ENCODE assay signal across 24 mouse cellular contexts in genomic region chr4:138086949-138087348, GRCm38 (mm10).
"Had no signal": no experiment of that assay in that cellular context is flagged by ENCODE, and none has a peak within 500 bp of the region (broad histone marks: within the 10 kb centered on the region; RNA-seq: fewer than 3 reads in every experiment).

No protein-coding gene starts in this region.

- H3K4me1 ChIP-seq: heart, embryonic 15.5 days had no signal

- H3K27ac ChIP-seq: heart, adult 2 months; heart, embryonic 13.5 days; heart, embryonic 15.5 days; hindbrain, embryonic 13.5 days; hindbrain, embryonic 15.5 days; hindbrain, postnatal 0 days; kidney, embryonic 15.5 days; limb, embryonic 12.5 days had no signal

- DNase-seq: forebrain, postnatal 0 days; gastrocnemius, postnatal 14 days; gastrocnemius, postnatal 36 days; heart, adult 11 months; heart, adult 2 months; heart, postnatal 14 days; heart, postnatal 36 days; kidney, adult 11 months; kidney, adult 2 months; kidney, adult 9 months; kidney, postnatal 14 days; kidney, postnatal 36 days; layer of hippocampus, adult 9-11 months; layer of hippocampus, postnatal 36 days; left cerebral cortex, postnatal 4 days had no signal

- ATAC-seq: forebrain, postnatal 0 days; hindbrain, postnatal 0 days; intestine, embryonic 16.5 days had no signal

- H3K4me3 ChIP-seq: heart, adult 2 months; heart, embryonic 13.5 days; heart, embryonic 15.5 days; hindbrain, embryonic 13.5 days; hindbrain, embryonic 15.5 days; kidney, embryonic 15.5 days; limb, embryonic 12.5 days had no signal

- H3K4me2 ChIP-seq: heart, embryonic 11.5 days; heart, embryonic 13.5 days; heart, embryonic 15.5 days; hindbrain, embryonic 13.5 days; hindbrain, embryonic 15.5 days; kidney, embryonic 15.5 days; limb, embryonic 12.5 days had no signal

- H3K9ac ChIP-seq: forebrain, postnatal 0 days; heart, embryonic 13.5 days; heart, embryonic 15.5 days; hindbrain, embryonic 13.5 days; hindbrain, embryonic 15.5 days; kidney, embryonic 15.5 days; limb, embryonic 12.5 days had no signal

- H3K27me3 ChIP-seq: heart, embryonic 13.5 days; heart, embryonic 15.5 days; hindbrain, embryonic 13.5 days; hindbrain, embryonic 15.5 days; kidney, embryonic 15.5 days; limb, embryonic 12.5 days had no signal

- H3K9me3 ChIP-seq: heart, embryonic 13.5 days; heart, embryonic 15.5 days; hindbrain, embryonic 13.5 days; hindbrain, embryonic 15.5 days; kidney, embryonic 15.5 days; limb, embryonic 12.5 days had no signal
